Mouse (Mus musculus) inflammation-experienced regulatory T-cells, adult 6 months (primary cell): Measurements from ENCODE around the gene Sh3bp4. TPM values are rescaled to one million over a fixed set of nuclear protein-coding genes. Genes with fewer than 3 reads are reported as not detected.

Experiments
- ATAC-seq: one replicate; pipeline ENCODE4 v1.8.0; 2017
- polyA plus RNA-seq, 3 experiments: library from polyadenylated mRNA; unstranded; fragments of 100-300 nt; shearing (Covaris generic); gene quantifications; one replicate each; pipeline ENCODE4 v1.2.1; 2017

The Sh3bp4 gene
- polyA plus RNA-seq, 3 experiments from 2014 or later = 0.11 to 0.17 TPM; not detected in 1

- no peak for ATAC-seq
Measured at GRCm38 (mm10) chr1:89130429-89130828, 60.2 kb downstream of the Sh3bp4 start.

GRCm38 (mm10) chr1:89131018-89131540 lies 60.9 kb downstream of the Sh3bp4 start:
- ATAC-seq = no peak

- no peak for ATAC-seq
Measured at GRCm38 (mm10) chr1:89131707-89132106, 61.5 kb downstream of the Sh3bp4 start.

GRCm38 (mm10) chr1:89133266-89133665 lies 63.1 kb downstream of the Sh3bp4 start:
- no peak for ATAC-seq

GRCm38 (mm10) chr1:89133717-89134116 lies 63.5 kb downstream of the Sh3bp4 start:
- no peak for ATAC-seq

- no peak for ATAC-seq
Measured at GRCm38 (mm10) chr1:89136089-89136811, 66.0 kb downstream of the Sh3bp4 start.

- ATAC-seq = no peak
Measured at GRCm38 (mm10) chr1:89137086-89137816, 67.0 kb downstream of the Sh3bp4 start.

GRCm38 (mm10) chr1:89138316-89138715 lies 68.1 kb downstream of the Sh3bp4 start:
- ATAC-seq = no peak

- ATAC-seq = no peak
Measured at GRCm38 (mm10) chr1:89140113-89140512, 69.9 kb downstream of the Sh3bp4 start.

- no peak for ATAC-seq
Measured at GRCm38 (mm10) chr1:89151071-89151470, 80.9 kb downstream of the Sh3bp4 start.

GRCm38 (mm10) chr1:89152576-89152975 lies 82.4 kb downstream of the Sh3bp4 start:
- no peak for ATAC-seq

GRCm38 (mm10) chr1:89153203-89153602 lies 83.0 kb downstream of the Sh3bp4 start:
- ATAC-seq = no peak

GRCm38 (mm10) chr1:89163483-89163882 lies 93.3 kb downstream of the Sh3bp4 start:
- no peak for ATAC-seq

- no peak for ATAC-seq
Measured at GRCm38 (mm10) chr1:89164281-89164680, 94.1 kb downstream of the Sh3bp4 start.

- no peak for ATAC-seq
Measured at GRCm38 (mm10) chr1:89164685-89165084, 94.5 kb downstream of the Sh3bp4 start.

GRCm38 (mm10) chr1:89166814-89167249 lies 96.6 kb downstream of the Sh3bp4 start:
- ATAC-seq = no peak

- ATAC-seq = no peak
Measured at GRCm38 (mm10) chr1:89171275-89171767, 101.1 kb downstream of the Sh3bp4 start.

- no peak for ATAC-seq
Measured at GRCm38 (mm10) chr1:89174621-89175020, 104.4 kb downstream of the Sh3bp4 start.

- no peak for ATAC-seq
Measured at GRCm38 (mm10) chr1:89175355-89175754, 105.1 kb downstream of the Sh3bp4 start.

- peak; percentile 71 for ATAC-seq
Measured at GRCm38 (mm10) chr1:89183261-89183831, 113.1 kb downstream of the Sh3bp4 start.

- ATAC-seq = no peak
Measured at GRCm38 (mm10) chr1:89184111-89184785, 114.0 kb downstream of the Sh3bp4 start.

- no peak for ATAC-seq
Measured at GRCm38 (mm10) chr1:89184839-89185238, 114.6 kb downstream of the Sh3bp4 start.

- no peak for ATAC-seq
Measured at GRCm38 (mm10) chr1:89187441-89187840, 117.2 kb downstream of the Sh3bp4 start.
